Mouse (Mus musculus): ENCODE measurements at regions not wholly inside any gene's neighbourhood (a gene's known extent, or its start where the extent isn't known, plus 50 kb on each side); places are given as distances from the start of the nearest gene placed in this dataset.

GRCm38 (mm10) chr8:125322561-125322960 is 247.0 kb downstream of the Sipa1l2 start:
- no peak overlapping the region for H3K27ac ChIP-seq (ENCODE audit: insufficient read depth, low read depth)
- TF ChIP-seq KAT2A (IDR thresholded peaks at IDR 0.05; ENCODE audit: insufficient replicate concordance, low read length) = no peak
- no peak for TF ChIP-seq POLR2A (IDR thresholded peaks at IDR 0.05; ENCODE audit: low read depth, low read length)
- no peak for TF ChIP-seq PAX5 (IDR thresholded peaks at IDR 0.05; ENCODE audit: low read length)
- TF ChIP-seq IRF4 (IDR thresholded peaks at IDR 0.05; ENCODE audit: low read depth, low read length) = no peak
- TF ChIP-seq ETS1 (conservative IDR thresholded peaks at IDR 0.05; ENCODE audit: low read depth, low read length) = no peak
- TF ChIP-seq RCOR1 (conservative IDR thresholded peaks at IDR 0.05; ENCODE audit: low read depth, low read length) = no peak
- no peak for TF ChIP-seq ELF1 (IDR thresholded peaks at IDR 0.05; ENCODE audit: low read depth, low read length)
- no peak for TF ChIP-seq BHLHE40 (IDR thresholded peaks at IDR 0.05; ENCODE audit: low read depth, low read length)
- TF ChIP-seq NELFE (IDR thresholded peaks at IDR 0.05; ENCODE audit: low read depth, low read length) = no peak
- no peak for TF ChIP-seq GABPA (IDR thresholded peaks at IDR 0.05; ENCODE audit: insufficient replicate concordance, low read depth, low read length)
- no peak for TF ChIP-seq JUND (conservative IDR thresholded peaks at IDR 0.05; ENCODE audit: low read depth, low read length)
- no peaks in the 10 kb centered on the region for H3K79me2 ChIP-seq (replicated peaks; ENCODE audit: control insufficient read depth, extremely low read depth, insufficient read depth, poor library complexity, severe bottlenecking)
- dilution Hi-C loops (cut with MboI; ENCODE audit: extremely low pct_ligation_motif_present, extremely low pct_unique_long_range_greater_than_20kb, low sequenced_read_pairs) (no loop called here), in situ Hi-C loops (cut with MboI; ENCODE audit: low pct_ligation_motif_present, low pct_unique_long_range_greater_than_20kb, low sequenced_read_pairs) (no loop called here)
- no peak overlapping the region for H3K9ac ChIP-seq (ENCODE audit: insufficient read depth, low read depth)
- no peak overlapping the region for H3K4me3 ChIP-seq (replicated peaks in 1 of 3; ENCODE audit: low read depth in 2 of 3, low read length in 2 of 3, poor library complexity in 1 of 3)
- no peaks in the 10 kb centered on the region for H3K36me3 ChIP-seq (replicated peaks in 1 of 2; ENCODE audit: control insufficient read depth in 1 of 2, insufficient read depth in 1 of 2, low read length in 1 of 2)
- H3K4me2 ChIP-seq (ENCODE audit: insufficient read depth, low read depth, poor library complexity, severe bottlenecking) = no peak overlapping the region
- no peak for DNase-seq (ENCODE audit: extremely low read depth)
- H3K9me3 ChIP-seq (replicated peaks; ENCODE audit: low read length) = no peaks in the 10 kb centered on the region
- peaks cover 4 to 18% of the 10 kb centered on the region in 2 experiments for H3K4me1 ChIP-seq (ENCODE audit: control insufficient read depth in 1 of 2, insufficient read depth in 2 of 2)
- H3K27me3 ChIP-seq (replicated peaks) = no peaks in the 10 kb centered on the region

- dilution Hi-C loops (cut with MboI; ENCODE audit: extremely low pct_ligation_motif_present, extremely low pct_unique_long_range_greater_than_20kb, low sequenced_read_pairs) = no loop called here
- H3K79me2 ChIP-seq (replicated peaks; ENCODE audit: control insufficient read depth, extremely low read depth, insufficient read depth, poor library complexity, severe bottlenecking) = no peaks in the 10 kb centered on the region
- no peak for DNase-seq (ENCODE audit: extremely low read depth)
- in situ Hi-C loops (cut with MboI; ENCODE audit: low pct_ligation_motif_present, low pct_unique_long_range_greater_than_20kb, low sequenced_read_pairs) = no loop called here
- no peak overlapping the region for H3K4me3 ChIP-seq (replicated peaks in 1 of 3; ENCODE audit: low read depth in 2 of 3, low read length in 2 of 3, poor library complexity in 1 of 3)
- H3K27me3 ChIP-seq (replicated peaks) = no peaks in the 10 kb centered on the region
- peaks cover 0 to under 1% of the 10 kb centered on the region in 2 experiments; a peak in 1 of 4 replicates for H3K4me1 ChIP-seq (ENCODE audit: control insufficient read depth in 1 of 2, insufficient read depth in 2 of 2)
- H3K27ac ChIP-seq (ENCODE audit: insufficient read depth, low read depth) = no peak overlapping the region
- no peaks in the 10 kb centered on the region for H3K9me3 ChIP-seq (replicated peaks; ENCODE audit: low read length)
- no peaks in the 10 kb centered on the region for H3K36me3 ChIP-seq (replicated peaks in 1 of 2; ENCODE audit: control insufficient read depth in 1 of 2, insufficient read depth in 1 of 2, low read length in 1 of 2)
- H3K9ac ChIP-seq (ENCODE audit: insufficient read depth, low read depth) = no peak overlapping the region
- no peak for TF ChIP-seq ELF1 (IDR thresholded peaks at IDR 0.05; ENCODE audit: low read depth, low read length)
- no peak for TF ChIP-seq POLR2A (IDR thresholded peaks at IDR 0.05; ENCODE audit: low read depth, low read length)
- no peak for TF ChIP-seq JUND (conservative IDR thresholded peaks at IDR 0.05; ENCODE audit: low read depth, low read length)
- no peak for TF ChIP-seq ZNF384 (IDR thresholded peaks at IDR 0.05; ENCODE audit: low read depth, low read length)
- TF ChIP-seq JUN (IDR thresholded peaks at IDR 0.05; ENCODE audit: insufficient read depth, low read depth, low read length) = no peak
- TF ChIP-seq POLR2AphosphoS2 (IDR thresholded peaks at IDR 0.05; ENCODE audit: low read depth, low read length) = no peak
- no peak for TF ChIP-seq E2F4 (IDR thresholded peaks at IDR 0.05; ENCODE audit: insufficient replicate concordance, low read depth, low read length)
- no peak for TF ChIP-seq MYC (IDR thresholded peaks at IDR 0.05; ENCODE audit: low read depth, low read length)
- TF ChIP-seq KAT2A (IDR thresholded peaks at IDR 0.05; ENCODE audit: insufficient replicate concordance, low read length) = no peak
- no peak for TF ChIP-seq GABPA (IDR thresholded peaks at IDR 0.05; ENCODE audit: insufficient replicate concordance, low read depth, low read length)
- no peak overlapping the region for H3K4me2 ChIP-seq (ENCODE audit: insufficient read depth, low read depth, poor library complexity, severe bottlenecking)
Observed at GRCm38 (mm10) chr8:125317584-125317991, 252.0 kb downstream of the Sipa1l2 start.

Data from CH12.LX (cell line).